Mouse (Mus musculus) kidney, adult 18-20 months (tissue): ENCODE data around the gene Sec14l1.

ENCODE experiments used
- DNase-seq: peaks from one replicate; pipeline ENCODE4 v3.0.0; 2021

Gene Sec14l1

DNA sequence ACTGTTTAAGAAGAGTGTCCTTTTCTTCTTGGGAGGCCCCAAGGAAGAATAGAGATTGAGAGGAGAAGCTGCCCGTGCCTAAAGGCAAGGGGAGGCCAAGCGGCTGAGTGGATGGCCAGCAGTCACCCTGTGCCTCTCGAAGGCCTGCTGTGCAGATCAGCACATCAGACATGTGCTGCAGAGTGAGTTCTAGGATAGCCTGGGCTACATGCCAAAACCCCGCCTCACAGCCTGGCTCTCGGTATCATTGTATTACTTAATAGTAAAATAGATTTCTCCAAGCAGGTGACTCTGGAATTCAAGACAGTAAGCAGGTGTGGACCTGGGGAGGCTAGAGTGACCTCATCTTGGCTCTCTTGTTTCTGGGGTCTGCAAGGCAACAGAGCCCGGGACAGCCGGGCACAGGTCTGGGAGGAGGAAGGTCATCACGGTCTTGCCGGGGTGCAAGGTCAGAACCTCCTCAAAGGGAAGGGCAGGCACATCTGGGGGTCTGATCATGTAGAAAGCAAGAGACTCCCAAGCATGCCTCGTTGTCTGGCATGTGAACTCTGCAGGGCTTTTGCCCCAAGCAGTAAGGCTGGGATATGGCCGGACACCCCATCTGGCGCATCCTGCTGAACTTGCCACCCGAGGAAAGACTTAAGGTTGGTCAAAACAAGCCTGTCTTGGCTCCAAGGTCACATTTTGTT, 44.4 kb downstream of the Sec14l1 start:
- DNase-seq = no peak

DNA sequence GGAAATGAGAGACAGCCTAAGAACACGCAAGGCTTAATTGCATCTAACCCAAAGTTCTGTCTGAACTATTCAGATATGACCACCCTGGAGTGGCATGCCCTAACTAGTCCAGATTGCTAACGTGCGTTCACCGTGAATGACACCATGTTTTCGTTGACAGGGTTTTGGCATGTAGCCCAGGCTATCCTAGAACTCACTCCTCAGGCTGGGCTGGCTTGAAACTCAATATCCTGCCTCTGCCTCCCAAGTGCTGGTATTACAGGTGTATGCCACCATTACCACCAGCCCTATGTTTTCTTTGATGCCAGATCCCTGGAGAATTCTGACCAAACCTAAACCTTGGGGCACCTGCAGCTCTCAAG, 45.0 kb downstream of the Sec14l1 start:
- no peak for DNase-seq

DNA sequence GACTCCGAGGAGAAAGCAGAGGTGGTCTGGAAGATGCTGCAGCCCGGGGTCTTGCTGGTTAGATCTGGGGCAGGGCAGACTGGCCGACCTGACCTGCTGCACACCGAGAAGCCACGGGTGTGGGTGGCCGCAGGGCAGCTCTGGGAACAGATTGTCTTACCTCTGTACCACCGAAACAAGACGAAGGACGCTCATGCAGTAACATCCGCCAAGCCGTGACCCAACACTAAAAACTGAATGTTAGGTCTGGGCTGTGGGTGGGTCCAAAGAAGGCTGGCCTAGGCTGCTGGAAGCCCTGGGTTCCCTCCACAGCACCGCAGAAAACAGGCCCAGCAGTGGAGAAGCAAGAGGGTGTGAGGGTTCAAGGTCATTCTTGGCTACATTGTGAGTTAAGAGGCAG, 45.8 kb downstream of the Sec14l1 start:
- DNase-seq = no peak

- no peak for DNase-seq
These were observed 46.6 kb downstream of the Sec14l1 start for GRCm38 (mm10) chr11:117161574-117161973.

DNA sequence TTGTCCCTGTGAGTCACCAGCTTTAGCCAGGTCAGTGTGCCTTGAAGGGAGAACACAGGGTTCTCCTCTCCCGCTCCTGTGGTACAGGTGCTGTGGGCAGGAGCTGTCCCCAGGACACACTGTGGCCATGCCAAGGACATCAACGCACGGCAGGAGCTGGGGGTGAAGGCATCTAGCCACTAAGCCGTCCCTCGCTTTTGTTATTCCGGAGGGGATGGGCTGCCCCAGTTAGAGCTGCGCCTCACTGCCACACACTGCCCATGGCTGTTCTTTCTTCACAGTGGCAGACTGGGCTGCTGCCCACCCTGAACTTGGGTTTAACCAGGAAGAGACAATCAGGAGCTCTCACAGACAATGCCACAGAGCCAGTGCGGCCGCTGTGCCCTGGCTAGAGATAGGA, 48.1 kb downstream of the Sec14l1 start:
- DNase-seq = no peak

DNA sequence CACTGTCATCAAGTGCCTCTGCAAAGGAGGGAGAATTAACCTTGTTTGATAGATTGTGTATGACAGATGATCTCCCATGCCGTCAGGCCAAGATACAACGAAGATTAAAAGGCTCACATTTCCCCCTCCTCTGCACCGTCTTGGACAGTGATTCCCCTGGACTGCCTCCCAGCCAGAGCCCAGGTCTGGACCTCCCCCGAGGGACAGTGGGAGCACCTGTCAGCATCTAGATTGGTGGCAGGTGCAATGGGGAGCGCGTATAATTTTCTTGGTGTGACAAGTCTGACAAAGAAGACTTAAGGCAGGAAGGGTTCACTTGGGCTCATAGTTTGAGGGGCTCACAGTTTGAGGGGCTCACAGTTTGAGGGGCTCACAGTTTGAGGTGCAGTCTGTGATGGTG, 48.8 kb downstream of the Sec14l1 start:
- DNase-seq = no peak

- DNase-seq = no peak
These were observed 53.5 kb downstream of the Sec14l1 start for GRCm38 (mm10) chr11:117168278-117169087.

GRCm38 (mm10) chr11:117169088-117169635, 54.2 kb downstream of the Sec14l1 start:
- no peak for DNase-seq

DNA sequence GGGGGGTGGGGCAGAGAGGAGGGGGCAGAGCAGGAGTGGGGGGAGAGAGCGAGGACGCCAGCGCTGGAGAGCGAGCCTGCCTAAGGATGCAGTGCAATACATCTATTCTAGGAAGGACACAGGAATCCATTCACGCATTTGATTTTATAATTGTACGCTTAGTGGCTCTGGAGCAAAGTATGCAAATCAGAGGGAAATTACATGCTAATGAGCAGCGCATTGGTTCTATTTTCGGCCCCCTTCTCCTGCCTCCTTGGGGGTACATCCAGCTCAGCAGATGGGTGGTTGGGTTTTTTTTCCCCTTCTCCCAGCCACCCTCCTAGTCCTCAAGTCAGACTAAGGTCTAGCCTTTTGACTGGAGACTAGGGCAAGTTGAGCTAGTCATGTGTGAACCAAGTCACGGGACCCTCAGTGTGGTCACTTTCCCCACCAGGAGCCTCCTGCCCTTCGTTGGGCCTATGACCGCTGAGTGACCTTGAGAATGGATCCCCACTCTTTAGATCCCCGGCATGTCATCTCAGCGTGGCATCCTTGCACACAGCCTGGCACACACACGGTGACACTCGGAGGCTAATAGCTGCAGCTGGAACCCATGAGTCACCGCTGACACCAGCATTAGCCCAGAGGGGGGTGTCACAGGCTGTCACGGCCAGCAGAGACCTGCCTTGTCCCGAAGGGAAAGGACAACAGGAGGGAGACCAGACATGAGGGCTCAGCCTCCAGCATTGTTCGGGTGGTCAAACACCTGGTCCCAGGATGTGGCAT, 55.0 kb downstream of the Sec14l1 start:
- no peak for DNase-seq

GRCm38 (mm10) chr11:117174098-117174892, 59.3 kb downstream of the Sec14l1 start:
- no peak for DNase-seq

- peak; percentile 37 for DNase-seq
These were observed 60.0 kb downstream of the Sec14l1 start for GRCm38 (mm10) chr11:117174924-117175323.

DNA sequence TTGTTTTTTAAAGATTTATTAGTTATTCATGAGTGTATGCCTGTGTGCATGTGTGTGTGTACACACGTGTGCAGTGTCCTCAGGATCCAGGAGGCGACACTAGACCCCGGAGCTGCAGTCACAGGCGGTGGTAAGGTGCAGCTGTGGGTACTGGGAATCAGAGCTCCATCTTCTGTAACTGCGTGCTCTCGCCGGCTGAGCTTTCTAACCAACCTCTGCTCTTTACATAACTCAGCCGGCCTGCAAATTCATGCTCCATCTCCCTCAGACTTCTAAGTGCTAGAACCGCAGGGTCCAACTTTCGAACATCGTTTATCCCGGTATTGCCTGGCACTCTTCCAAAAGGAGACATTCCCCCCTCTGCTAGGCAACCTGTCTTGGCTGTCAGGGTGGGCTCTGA, 60.5 kb downstream of the Sec14l1 start:
- DNase-seq = no peak

GRCm38 (mm10) chr11:117176304-117176703, 61.3 kb downstream of the Sec14l1 start:
- no peak for DNase-seq

- DNase-seq = no peak
These were observed 61.9 kb downstream of the Sec14l1 start for GRCm38 (mm10) chr11:117176900-117177299.

GRCm38 (mm10) chr11:117177303-117177979, 62.5 kb downstream of the Sec14l1 start:
- DNase-seq = peak; percentile 94

- DNase-seq = no peak
These were observed 64.9 kb downstream of the Sec14l1 start for GRCm38 (mm10) chr11:117179902-117180301.

DNA sequence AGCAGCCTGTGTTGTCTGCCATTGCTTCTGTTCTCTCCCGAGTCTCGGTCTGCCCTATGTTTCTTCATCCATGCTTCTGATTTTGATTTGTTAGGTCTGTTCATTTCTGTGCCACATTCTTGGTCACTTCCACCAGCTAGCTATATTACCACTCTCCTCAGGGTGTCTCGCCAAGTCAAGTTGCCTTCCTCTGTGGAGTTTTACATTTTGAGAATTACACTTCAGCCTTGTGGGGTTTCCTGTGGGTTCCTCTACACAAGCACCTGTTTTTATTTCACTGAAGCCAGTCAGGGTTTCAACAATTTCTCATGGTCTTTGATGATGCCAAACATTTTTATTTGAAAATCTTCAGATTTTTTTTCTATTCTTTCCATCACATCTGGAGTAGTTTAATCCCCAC, 67.8 kb downstream of the Sec14l1 start:
- DNase-seq = no peak

- no peak for DNase-seq
These were observed 68.3 kb downstream of the Sec14l1 start for GRCm38 (mm10) chr11:117183299-117183698.

DNA sequence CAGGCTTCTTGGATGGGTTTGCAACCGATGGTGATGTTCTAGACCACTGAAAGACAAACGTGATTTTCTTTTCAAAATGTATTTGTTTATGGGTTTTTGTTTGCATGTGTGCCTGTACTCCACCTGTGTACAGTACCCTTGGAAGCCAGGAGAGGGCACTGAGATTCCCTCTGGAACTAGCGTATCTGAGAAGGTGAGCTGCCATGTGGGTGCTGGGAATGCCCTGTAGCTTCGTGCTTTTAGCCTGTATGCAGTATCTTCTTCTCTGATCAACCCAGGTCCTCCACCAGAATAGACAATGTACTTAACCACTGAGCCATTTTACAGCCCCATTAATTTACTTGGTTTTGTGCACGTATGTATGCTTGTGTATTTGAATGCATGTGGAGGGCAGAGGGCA, 68.9 kb downstream of the Sec14l1 start:
- DNase-seq = no peak

DNA sequence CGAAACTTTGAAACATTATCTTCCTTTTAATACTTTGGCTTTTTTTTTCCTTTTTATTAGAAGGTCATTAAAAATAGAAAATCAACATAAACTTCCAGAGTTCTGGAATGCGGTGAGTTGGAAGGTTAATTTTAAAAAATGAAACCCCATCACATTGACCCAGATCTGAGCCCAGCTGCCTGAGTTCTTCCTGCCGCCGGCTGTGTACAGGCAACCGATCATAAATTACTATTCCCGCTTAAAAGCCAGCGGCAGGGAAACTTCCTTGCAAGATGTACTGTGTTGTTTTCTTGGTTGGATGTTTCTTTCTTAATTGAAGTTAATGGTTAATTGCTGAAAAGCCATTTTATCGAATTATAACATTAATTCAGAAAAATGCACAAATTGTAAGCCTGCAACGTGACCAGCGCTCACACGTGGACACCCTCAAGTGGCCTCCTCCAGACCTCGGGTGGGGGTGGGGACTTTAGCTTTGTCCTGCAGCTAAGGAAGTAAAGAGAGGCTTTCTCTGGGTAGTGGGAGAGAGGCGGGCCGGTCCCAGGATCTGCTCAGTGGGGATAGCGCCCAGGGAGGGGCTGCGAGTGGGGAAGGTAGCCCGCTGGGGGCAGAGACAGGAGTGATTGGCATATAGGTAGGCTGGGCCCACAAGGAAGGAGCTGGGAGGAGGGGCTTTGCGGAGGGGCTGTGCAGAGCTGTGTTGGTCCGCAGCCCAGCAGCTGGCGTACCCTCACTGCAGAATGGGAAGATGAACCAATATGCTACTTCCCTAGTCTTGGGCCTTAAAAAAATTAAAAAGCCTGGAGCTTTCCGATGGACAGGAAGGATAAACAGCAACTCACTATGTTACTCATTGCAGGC, 70.3 kb downstream of the Sec14l1 start:
- peak; percentile 28 for DNase-seq

GRCm38 (mm10) chr11:117191524-117191923, 76.6 kb downstream of the Sec14l1 start:
- no peak for DNase-seq
